Comparison of ENCODE assay signal across 8 mouse cellular contexts in the genomic region with DNA sequence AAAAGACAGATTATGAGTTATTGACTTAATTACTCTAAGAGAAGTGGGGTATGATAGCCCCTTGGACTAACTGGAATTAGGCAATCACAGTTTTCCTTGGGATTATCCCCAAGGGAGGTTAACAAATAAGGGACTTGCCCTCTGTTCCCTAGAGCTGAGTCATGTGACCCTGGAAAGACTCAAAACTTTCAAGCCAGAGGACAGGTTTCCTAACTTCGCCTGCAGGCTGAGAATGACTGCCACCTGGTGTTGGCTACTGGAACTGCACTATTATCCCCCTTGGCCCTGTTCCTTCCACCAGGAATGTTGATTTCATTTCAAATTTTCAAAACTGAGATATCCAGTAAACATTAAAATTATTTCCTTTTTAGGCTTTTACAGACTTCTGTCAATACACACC.
DNase-seq lines count a peak whose midpoint lies in the region; ATAC-seq and TF ChIP-seq lines count a peak whose summit lies in the region.

No protein-coding gene starts in this region.

- no peak overlapping the region for H3K27ac ChIP-seq in liver, embryonic 12.5 days
- peak overlapping the region; percentile 95 for H3K27ac ChIP-seq in embryonic fibroblast, embryonic 13.5 days (ENCODE audit: insufficient read depth, low read length)
- H3K27ac ChIP-seq in heart, embryonic 16.5 days (ENCODE audit: low read length): peak overlapping the region; percentile 85
- no peak overlapping the region for H3K27ac ChIP-seq in midbrain, postnatal 0 days (ENCODE audit: low read depth, low read length)

- 0 out of 2 replicates have a peak, but pooled peaks cover 5% of the 10 kb centered on the region for H3K4me1 ChIP-seq in liver, embryonic 12.5 days
- H3K4me1 ChIP-seq in embryonic fibroblast, embryonic 13.5 days (ENCODE audit: control insufficient read depth, insufficient read depth, low read length): peaks cover 15% of the 10 kb centered on the region
- peaks cover 57% of the 10 kb centered on the region for H3K4me1 ChIP-seq in heart, embryonic 16.5 days (ENCODE audit: control insufficient read depth, insufficient read depth, low read length)
- no peaks in the 10 kb centered on the region for H3K4me1 ChIP-seq in midbrain, postnatal 0 days (ENCODE audit: insufficient read depth, low read length)

- peak; percentile 77 for TF ChIP-seq CTCF in embryonic fibroblast, embryonic 13.5 days (IDR thresholded peaks at IDR 0.05; ENCODE audit: borderline replicate concordance, insufficient read depth, low read length)
- TF ChIP-seq CTCF in midbrain, postnatal 0 days (IDR thresholded peaks at IDR 0.05): peak; percentile 95

- H3K27me3 ChIP-seq in liver, embryonic 12.5 days (replicated peaks): no peaks in the 10 kb centered on the region
- H3K27me3 ChIP-seq in heart, embryonic 16.5 days (ENCODE audit: control insufficient read depth, insufficient read depth, low read length): no peaks in the 10 kb centered on the region
- H3K27me3 ChIP-seq in midbrain, postnatal 0 days (ENCODE audit: insufficient read depth, low read length): no peaks in the 10 kb centered on the region

- TF ChIP-seq POLR2A in embryonic fibroblast, embryonic 13.5 days (IDR thresholded peaks at IDR 0.05; ENCODE audit: low read depth, low read length): no peak

- no peak overlapping the region for H3K4me3 ChIP-seq in liver, embryonic 12.5 days
- H3K4me3 ChIP-seq in embryonic fibroblast, embryonic 13.5 days (ENCODE audit: insufficient read depth, low read length): no peak overlapping the region
- H3K4me3 ChIP-seq in heart, embryonic 16.5 days (ENCODE audit: low read length): no peak overlapping the region
- H3K4me3 ChIP-seq in midbrain, postnatal 0 days (ENCODE audit: low read depth, low read length): no peak overlapping the region

- no peak for ATAC-seq in liver, embryonic 12.5 days
- no peak for ATAC-seq in heart, embryonic 16.5 days (replicated peaks; ENCODE audit: extremely low read depth, insufficient read depth, low FRiP score)
- no peak for ATAC-seq in midbrain, postnatal 0 days (ENCODE audit: low FRiP score)

- no peaks in the 10 kb centered on the region for H3K9me3 ChIP-seq in liver, embryonic 12.5 days (replicated peaks)
- peaks cover 5% of the 10 kb centered on the region; the same call in 1 of the 2 replicates for H3K9me3 ChIP-seq in heart, embryonic 16.5 days (replicated peaks; ENCODE audit: control insufficient read depth, low read length)
- H3K9me3 ChIP-seq in midbrain, postnatal 0 days (ENCODE audit: low read length): no peaks in the 10 kb centered on the region

- no peaks in the 10 kb centered on the region for H3K36me3 ChIP-seq in liver, embryonic 12.5 days
- H3K36me3 ChIP-seq in heart, embryonic 16.5 days (ENCODE audit: control insufficient read depth, insufficient read depth): peaks cover 5% of the 10 kb centered on the region; the same call in 1 of the 2 replicates
- no peaks in the 10 kb centered on the region for H3K36me3 ChIP-seq in midbrain, postnatal 0 days (ENCODE audit: insufficient read depth, low read length)

- WGBS in liver, embryonic 12.5 days (ENCODE audit: insufficient replicate concordance): 19% methylated on average over 1 of the region's 1 CpGs
- WGBS in heart, embryonic 16.5 days: 8% methylated on average over 1 of the region's 1 CpGs
- 0% methylated on average over 1 of the region's 1 CpGs for WGBS in midbrain, postnatal 0 days

- DNase-seq in liver: peak; percentile 63
- peak; percentile 43 to 73 for DNase-seq in adrenal gland, postnatal 4 days (ENCODE audit: low spot score in 2 of 2)
- peak; percentile 62 to 63 for DNase-seq in layer of hippocampus, postnatal 14 days (ENCODE audit: low spot score in 2 of 2)
- DNase-seq in midbrain, postnatal 0 days (ENCODE audit: low spot score): peak; percentile 69
- DNase-seq in urinary bladder, adult 18-20 months (ENCODE audit: low spot score in 2 of 2): peak; percentile 60 to 62

- no peak overlapping the region for H3K4me2 ChIP-seq in liver, embryonic 12.5 days
- no peak overlapping the region for H3K4me2 ChIP-seq in heart, embryonic 16.5 days (ENCODE audit: low read depth, low read length)
- no peak overlapping the region for H3K4me2 ChIP-seq in midbrain, postnatal 0 days (ENCODE audit: low read depth, low read length, poor library complexity, severe bottlenecking)

- H3K9ac ChIP-seq in liver, embryonic 12.5 days: no peak overlapping the region
- H3K9ac ChIP-seq in heart, embryonic 16.5 days (ENCODE audit: low read length): no peak overlapping the region; the same call in 1 of the 2 replicates
- H3K9ac ChIP-seq in midbrain, postnatal 0 days (replicated peaks; ENCODE audit: low read length, poor library complexity, severe bottlenecking): no peak overlapping the region

Comparison
In these comparisons a context has a peak if more than half of its experiments do, and no peak if none do; other contexts are left out.
1. H3K27ac ChIP-seq: peak in embryonic fibroblast, embryonic 13.5 days (single experiment) and heart, embryonic 16.5 days (single experiment); none in liver, embryonic 12.5 days (single experiment) and midbrain, postnatal 0 days (single experiment).
2. Peak in every context shown above with its lines, with median percentiles within 50 percentile points of each other: DNase-seq.